Mouse (Mus musculus) cerebellum, adult 2 months (tissue): ENCODE data around the gene Tango6. TPM values are rescaled to one million over a fixed set of nuclear protein-coding genes. Genes with fewer than 3 reads are reported as not detected.
A peak's percentile ranks its signal among the peaks of the same experiment; 100 is the strongest.

Experiments used
- DNase-seq, 2 experiments: peaks; one replicate each; pipeline ENCODE4 v3.0.0; 2021
- H3K27ac ChIP-seq: fragments of 200-500 bp; 2 replicates; pipeline ENCODE4 v1.5.1; 2012; ENCODE audit warnings: low read length, control low read depth, inconsistent platforms; ENCODE audit not compliant: insufficient read depth
- H3K27me3 ChIP-seq: fragments of 200-500 bp; 2 replicates; pipeline ENCODE4 v1.6.1; 2012; ENCODE audit warnings: inconsistent platforms, mild to moderate bottlenecking, low read length, moderate library complexity; ENCODE audit not compliant: control insufficient read depth, insufficient read depth
- H3K4me1 ChIP-seq: fragments of 200-500 bp; 2 replicates; pipeline ENCODE4 v1.6.1; 2011; ENCODE audit warnings: low read length; ENCODE audit not compliant: control insufficient read depth, insufficient read depth
- H3K4me3 ChIP-seq: fragments of 200-500 bp; replicated peaks from 2 replicates; pipeline ENCODE3; 2011; ENCODE audit warnings: mild to moderate bottlenecking, low read depth, low read length, control low read depth; ENCODE audit not compliant: insufficient read depth
- CTCF ChIP-seq: fragments of 200-500 bp; IDR thresholded peaks from 2 replicates; pipeline ENCODE4 v1.5.1; 2011; ENCODE audit warnings: low read depth, mild to moderate bottlenecking, control low read depth, low read length, moderate library complexity, borderline replicate concordance; ENCODE audit not compliant: insufficient read depth
- POLR2A ChIP-seq: fragments of 200-500 bp; IDR thresholded peaks from 2 replicates; pipeline ENCODE4 v1.6.1; 2011; ENCODE audit warnings: low read length, control low read depth, borderline replicate concordance; ENCODE audit not compliant: insufficient read depth
- WGBS: fragments of 180-500 bp; shearing (Covaris S2); methylation state at CpG from one replicate; pipeline ENCODE4 v1.1.7; 2018; 5-methylcytosine and 5-hydroxymethylcytosine counted together
- polyA plus RNA-seq: library from polyadenylated mRNA; depleted of rRNA; stranded (reverse); fragments of >200 nt; gene quantifications from 2 replicates; pipeline ENCODE4 v1.2.3, GENCODE M21; 2012; rRNA removed

The Tango6 gene
- polyA plus RNA-seq = 5.3 and 5.5 TPM in 2 replicates

DNA sequence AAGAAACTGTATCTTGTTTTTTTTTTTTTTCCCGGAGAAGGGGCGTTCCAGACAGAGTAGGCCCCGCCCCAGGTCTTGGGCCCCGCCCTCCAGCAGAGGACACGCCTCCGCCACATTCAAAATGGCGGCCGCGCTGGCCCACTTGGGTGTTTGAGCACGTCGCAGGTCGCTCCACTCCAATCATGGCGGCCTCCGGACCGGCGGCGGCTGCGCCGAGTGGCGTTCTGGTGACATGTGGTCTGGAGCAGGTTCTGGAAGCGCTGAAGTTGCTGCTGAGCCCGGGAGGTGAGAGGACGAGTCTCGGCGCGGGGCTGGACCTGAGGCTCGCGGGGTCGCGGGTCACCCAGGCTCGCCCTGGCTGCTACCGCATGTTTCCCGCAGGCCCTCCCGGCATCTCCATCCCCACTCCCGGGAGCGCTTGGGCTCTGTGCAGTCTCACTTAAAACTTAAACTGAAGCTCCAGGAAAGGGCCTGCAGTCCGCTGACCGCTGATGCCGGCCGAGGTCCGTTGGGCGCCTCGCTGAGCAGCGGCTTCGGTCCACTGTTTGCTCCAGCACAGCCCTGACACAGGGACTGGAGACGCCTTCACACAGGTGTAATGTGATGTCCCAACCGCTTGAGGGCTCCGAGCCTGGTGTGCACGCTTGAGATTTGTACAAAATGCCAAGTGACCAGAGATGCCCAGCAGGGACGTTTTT, at the start of gene Tango6:
TSS of gene Tango6 (plus strand) at position 98 of the 698 bp plus-strand sequence.
- TF ChIP-seq POLR2A (peak; percentile 44; the same call in 1 of the 2 replicates), CTCF (peak; percentile 79)
- H3K4me1 ChIP-seq = no peaks in the 10 kb centered on the region
- peak; percentile 89 to 91 for DNase-seq
- H3K27ac ChIP-seq = peak within 1 kb of the TSS; percentile 76
- H3K27me3 ChIP-seq = no peaks in the 10 kb centered on the region
- whole genome bisulfite sequencing = under 1% methylated on average over 50 of the region's 50 CpGs
- peak within 1 kb of the TSS; percentile 46 for H3K4me3 ChIP-seq

DNA sequence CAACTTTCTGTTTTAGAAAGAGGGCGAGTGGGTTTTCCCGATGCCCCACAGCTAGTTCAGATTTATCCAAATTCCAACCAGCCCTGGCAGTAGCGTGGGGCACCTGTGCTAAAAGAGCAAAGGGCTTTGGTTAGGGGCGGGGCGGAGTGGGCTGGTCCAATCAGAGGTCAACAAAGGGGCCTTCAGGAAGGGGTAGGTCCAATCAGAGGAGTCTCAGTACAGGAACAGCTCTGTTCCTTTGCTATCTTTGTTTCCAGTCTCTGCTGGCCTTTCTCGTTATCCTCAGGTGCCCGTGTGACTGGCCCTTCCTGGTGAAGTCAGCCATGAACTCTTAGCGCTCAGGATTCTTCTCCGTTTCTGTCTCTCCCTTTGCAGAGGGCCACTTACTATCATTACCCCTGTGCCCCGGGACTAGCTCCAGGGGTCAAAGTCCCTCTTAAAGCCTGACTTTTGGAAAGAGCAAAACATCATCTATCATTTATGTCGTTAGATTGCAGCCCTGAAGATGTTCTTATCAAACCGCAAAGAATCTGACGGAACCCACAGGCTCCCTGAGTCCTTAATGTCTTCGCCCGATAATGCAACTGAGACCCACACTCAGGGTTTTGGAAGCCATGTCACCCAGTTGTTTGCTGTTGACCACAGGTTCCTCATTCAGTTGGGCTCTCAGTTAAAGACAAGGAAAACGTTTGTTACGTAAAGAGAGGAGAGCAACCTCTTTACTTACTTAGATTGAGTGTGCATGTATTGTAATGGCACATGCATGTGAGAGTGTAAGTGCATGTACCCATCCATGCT, 49.3 kb upstream of the Tango6 start:
- H3K4me3 ChIP-seq = no peak overlapping the region

DNA sequence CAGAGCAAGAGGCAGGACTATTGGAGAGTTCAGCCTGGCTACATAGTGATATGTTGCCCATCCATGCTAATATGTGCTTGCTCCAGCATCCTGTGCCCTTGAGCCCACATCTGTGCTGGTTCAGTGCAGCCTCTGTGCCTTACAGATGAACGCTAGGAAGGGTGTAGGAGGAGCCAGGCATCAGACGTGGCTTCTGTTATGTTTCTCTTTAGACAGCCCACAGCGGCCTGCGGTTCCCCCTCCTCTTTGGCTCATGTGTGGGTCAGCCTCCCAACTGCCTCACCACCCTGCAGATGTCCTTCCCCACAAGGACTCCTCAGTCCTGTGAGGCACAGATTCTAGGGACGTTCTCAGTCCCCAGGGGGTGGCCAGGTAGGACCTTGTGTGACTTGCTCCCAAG, 47.6 kb upstream of the Tango6 start:
- H3K4me1 ChIP-seq = no peaks in the 10 kb centered on the region

More for the DNA sequence above, 49.3 kb upstream of the Tango6 start:
- H3K4me1 ChIP-seq = no peaks in the 10 kb centered on the region
- TF ChIP-seq POLR2A = no peak
- no peak for TF ChIP-seq CTCF
- H3K27me3 ChIP-seq = no peaks in the 10 kb centered on the region
- H3K27ac ChIP-seq = no peak overlapping the region
- 78% methylated on average over 17 of the region's 17 CpGs for WGBS
- DNase-seq = no peak

DNA sequence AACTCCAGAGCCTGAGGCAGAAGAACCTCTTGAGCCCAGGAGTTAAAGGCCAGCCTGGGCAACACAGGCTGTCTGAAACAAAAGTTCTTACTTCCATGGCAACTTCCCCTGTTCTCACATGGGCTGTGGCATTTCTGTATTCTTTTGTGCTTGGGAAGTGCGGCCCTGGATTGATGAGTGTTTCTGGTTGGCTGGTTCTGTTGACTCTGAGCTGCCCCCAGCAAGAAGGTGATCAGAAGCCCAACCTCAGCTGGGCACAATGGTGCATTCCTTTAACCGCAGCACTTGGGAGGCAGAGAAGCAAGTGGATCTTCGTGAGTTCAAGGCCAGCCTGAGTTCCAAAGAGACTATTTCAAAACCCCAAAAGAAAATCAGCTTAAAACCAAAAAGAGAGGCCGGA, 45.4 kb upstream of the Tango6 start:
- DNase-seq = no peak
- Histone ChIP-seq H3K4me1 (no peaks in the 10 kb centered on the region), H3K27me3 (no peaks in the 10 kb centered on the region), H3K27ac (no peak overlapping the region), H3K4me3 (no peak overlapping the region)
- WGBS = 65% methylated on average over 4 of the region's 4 CpGs
- TF ChIP-seq CTCF (no peak), POLR2A (no peak)

More for the DNA sequence above, 47.6 kb upstream of the Tango6 start:
- Histone ChIP-seq H3K27ac (no peak overlapping the region), H3K27me3 (no peaks in the 10 kb centered on the region), H3K4me3 (no peak overlapping the region)
- no peak for TF ChIP-seq CTCF
- TF ChIP-seq POLR2A = no peak
- DNase-seq = no peak
- 37% methylated on average over 5 of the region's 5 CpGs for WGBS

DNA sequence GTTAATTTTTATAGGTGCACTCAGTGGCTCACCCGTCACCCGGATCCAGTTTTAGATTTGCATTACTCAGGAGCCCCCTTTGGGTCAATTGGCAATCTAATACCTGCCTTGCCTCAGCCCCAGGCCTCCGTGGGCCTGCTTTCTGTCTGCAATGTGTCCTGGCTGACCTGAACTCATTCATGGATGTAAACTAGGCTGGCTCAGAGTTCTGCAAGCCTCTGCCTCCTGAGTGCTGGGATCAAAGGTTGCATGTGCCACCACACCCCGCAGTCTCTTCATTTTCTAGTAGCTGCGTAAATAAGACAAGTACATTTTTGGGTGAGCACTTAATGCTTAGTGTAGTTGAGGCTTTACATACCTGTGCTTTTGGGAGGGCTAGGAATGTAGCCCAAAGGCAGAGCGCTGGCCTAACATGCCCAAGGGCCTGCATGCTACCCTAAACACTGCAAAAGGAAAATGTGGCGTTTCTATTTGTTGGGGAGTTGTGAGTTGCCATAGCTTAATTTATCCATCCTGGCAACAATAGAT, 44.0 kb upstream of the Tango6 start:
- H3K4me1 ChIP-seq = no peaks in the 10 kb centered on the region
- no peaks in the 10 kb centered on the region for H3K27me3 ChIP-seq
- no peak overlapping the region for H3K4me3 ChIP-seq
- no peak overlapping the region for H3K27ac ChIP-seq
- whole genome bisulfite sequencing = 92% methylated on average over 7 of the region's 7 CpGs
- TF ChIP-seq POLR2A = no peak
- no peak for TF ChIP-seq CTCF
- no peak for DNase-seq

DNA sequence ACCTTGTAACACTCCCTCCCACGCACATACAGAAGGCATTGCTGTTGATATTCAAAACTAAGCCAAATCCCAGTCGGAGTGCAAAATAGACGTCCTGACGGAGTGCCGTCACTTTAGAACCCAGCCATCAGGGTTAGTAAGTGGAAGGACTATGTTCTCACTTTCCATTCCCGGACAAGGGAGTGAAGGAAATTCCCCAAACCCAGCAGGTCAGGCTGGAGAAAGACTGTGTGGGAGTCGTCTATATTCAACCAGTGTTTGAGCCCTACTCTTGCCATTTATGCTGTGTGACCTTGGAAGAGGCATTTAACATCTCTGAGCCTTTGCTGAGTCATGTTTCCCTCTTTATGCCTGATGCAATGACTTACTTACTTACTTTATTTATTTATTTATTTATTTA, 42.7 kb upstream of the Tango6 start:
- H3K4me1 ChIP-seq = no peaks in the 10 kb centered on the region
- TF ChIP-seq CTCF (no peak), POLR2A (no peak)
- WGBS = 87% methylated on average over 7 of the region's 7 CpGs

DNA sequence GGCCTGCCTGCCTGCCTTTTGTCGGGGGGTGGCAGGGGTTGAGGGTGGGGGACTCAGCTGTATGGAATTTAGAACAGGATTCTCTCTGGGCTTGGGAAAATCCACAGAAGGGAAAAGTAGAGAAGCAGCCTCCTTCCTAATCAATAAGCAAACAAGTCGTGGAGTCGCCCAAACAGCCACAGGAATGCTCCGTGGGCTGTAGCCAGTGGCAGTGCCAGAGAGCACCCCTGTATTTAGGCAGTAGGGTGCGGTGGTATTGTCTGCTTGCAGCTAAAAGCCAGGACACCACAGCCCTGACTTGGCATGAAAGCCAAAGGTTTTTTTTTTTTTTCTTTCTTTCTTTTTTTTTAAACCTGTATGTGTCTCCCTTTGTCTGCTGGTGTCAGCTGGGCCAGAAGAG, 41.9 kb upstream of the Tango6 start:
- no peak overlapping the region for H3K4me3 ChIP-seq
- no peak for DNase-seq
- no peak for TF ChIP-seq CTCF
- no peak for TF ChIP-seq POLR2A
- H3K27ac ChIP-seq = no peak overlapping the region
- H3K27me3 ChIP-seq = no peaks in the 10 kb centered on the region
- no peaks in the 10 kb centered on the region for H3K4me1 ChIP-seq
- WGBS = 81% methylated on average over 5 of the region's 5 CpGs

More for the DNA sequence above, 42.7 kb upstream of the Tango6 start:
- Histone ChIP-seq H3K4me3 (no peak overlapping the region), H3K27me3 (no peaks in the 10 kb centered on the region), H3K27ac (no peak overlapping the region)
- DNase-seq = no peak

DNA sequence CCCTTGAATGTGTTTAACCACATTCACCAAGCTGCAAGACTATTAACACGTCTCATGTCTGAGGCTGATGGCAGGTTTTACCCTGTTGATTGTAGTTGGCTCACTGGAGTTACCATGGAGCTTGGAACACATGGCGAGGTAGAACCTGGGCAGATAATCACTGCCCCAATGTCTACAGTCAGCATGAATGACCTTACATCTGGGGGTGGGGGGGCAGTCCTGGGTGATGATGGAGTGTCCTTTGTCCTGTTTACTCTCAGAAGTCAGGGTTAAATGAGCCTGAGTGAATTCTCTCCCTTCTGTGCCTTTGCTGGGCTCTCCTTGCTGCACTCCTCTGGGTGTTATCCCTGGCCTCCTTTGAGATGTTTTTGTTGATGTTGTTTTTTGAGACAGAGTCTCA, 40.7 kb upstream of the Tango6 start:
- no peak overlapping the region for H3K4me3 ChIP-seq
- no peak for TF ChIP-seq CTCF
- TF ChIP-seq POLR2A = no peak
- WGBS = 63% methylated on average over 2 of the region's 2 CpGs

More for the DNA sequence above, 40.7 kb upstream of the Tango6 start:
- no peaks in the 10 kb centered on the region for H3K4me1 ChIP-seq
- H3K27ac ChIP-seq = no peak overlapping the region
- no peaks in the 10 kb centered on the region for H3K27me3 ChIP-seq
- DNase-seq = no peak
